Mouse (Mus musculus): ENCODE measurements around the gene Gm20431. TPM values are rescaled to one million over a fixed set of nuclear protein-coding genes. Genes with fewer than 3 reads are reported as not detected.

Gm20431 gene
- polyA plus RNA-seq, 1 experiment from 2014 or later = 4.9 TPM

GRCm38 (mm10) chr2:167575581-167575980, 85.7 kb downstream of the Gm20431 start:
- H3K4me2 ChIP-seq = no peak overlapping the region
- H3K27ac ChIP-seq (ENCODE audit: low read depth, low read length) = no peak overlapping the region
- no peaks in the 10 kb centered on the region for H3K9me3 ChIP-seq (ENCODE audit: control insufficient read depth, low read length)
- no peak overlapping the region for H3K9ac ChIP-seq (ENCODE audit: low read depth, low read length)
- H3K4me1 ChIP-seq (replicated peaks; ENCODE audit: control insufficient read depth, insufficient read depth, low read length) = peaks cover 4% of the 10 kb centered on the region; the same call in 1 of the 2 replicates
- 79% methylated on average over 7 of the region's 7 CpGs for WGBS
- DNase-seq (ENCODE audit: low spot score) = no peak
- no peaks in the 10 kb centered on the region for H3K36me3 ChIP-seq (ENCODE audit: control insufficient read depth, insufficient read depth, low read length)
- H3K4me3 ChIP-seq (ENCODE audit: low read depth, low read length) = no peak overlapping the region
- no peaks in the 10 kb centered on the region for H3K27me3 ChIP-seq (replicated peaks; ENCODE audit: control insufficient read depth, insufficient read depth, low read length)
- no peak for ATAC-seq (replicated peaks; ENCODE audit: low FRiP score)

DNA sequence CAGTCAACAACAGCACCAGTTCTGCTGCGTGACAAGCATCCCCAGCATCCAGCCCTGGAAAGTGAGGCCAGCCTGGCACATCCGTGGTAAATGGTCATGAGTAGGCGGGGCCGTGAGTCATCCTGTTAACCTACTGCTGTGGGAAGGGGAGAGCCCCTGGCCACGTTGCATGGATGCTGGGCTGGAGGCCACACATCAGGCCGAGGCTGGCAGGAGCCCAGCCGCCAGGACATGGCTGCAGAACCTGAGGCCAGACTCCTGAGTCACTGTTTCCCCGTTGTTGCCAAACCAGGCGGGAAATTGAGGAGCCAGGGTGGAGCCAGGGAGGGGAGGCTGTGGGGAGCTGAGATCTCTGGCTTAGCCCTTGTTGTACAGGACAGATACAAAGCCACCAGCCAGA, 86.5 kb downstream of the Gm20431 start:
- Histone ChIP-seq H3K9ac (ENCODE audit: low read depth, low read length) (no peak overlapping the region), H3K9me3 (ENCODE audit: control insufficient read depth, low read length) (no peaks in the 10 kb centered on the region), H3K4me3 (ENCODE audit: low read depth, low read length) (no peak overlapping the region), H3K4me2 (no peak overlapping the region), H3K27me3 (replicated peaks; ENCODE audit: control insufficient read depth, insufficient read depth, low read length) (no peaks in the 10 kb centered on the region), H3K36me3 (ENCODE audit: control insufficient read depth, insufficient read depth, low read length) (no peaks in the 10 kb centered on the region), H3K4me1 (replicated peaks; ENCODE audit: control insufficient read depth, insufficient read depth, low read length) (peaks cover 4% of the 10 kb centered on the region; the same call in 1 of the 2 replicates), H3K27ac (ENCODE audit: low read depth, low read length) (no peak overlapping the region)
- DNase-seq (ENCODE audit: low spot score) = no peak
- ATAC-seq (replicated peaks; ENCODE audit: low FRiP score) = no peak
- WGBS = 56% methylated on average over 9 of the region's 9 CpGs

GRCm38 (mm10) chr2:167571442-167572220, 89.7 kb downstream of the Gm20431 start:
- Histone ChIP-seq H3K9me3 (ENCODE audit: control insufficient read depth, low read length) (no peaks in the 10 kb centered on the region), H3K27me3 (replicated peaks; ENCODE audit: control insufficient read depth, insufficient read depth, low read length) (no peaks in the 10 kb centered on the region), H3K4me1 (replicated peaks; ENCODE audit: control insufficient read depth, insufficient read depth, low read length) (no peaks in the 10 kb centered on the region), H3K4me2 (no peak overlapping the region), H3K27ac (ENCODE audit: low read depth, low read length) (no peak overlapping the region), H3K4me3 (ENCODE audit: low read depth, low read length) (no peak overlapping the region), H3K9ac (ENCODE audit: low read depth, low read length) (no peak overlapping the region), H3K36me3 (ENCODE audit: control insufficient read depth, insufficient read depth, low read length) (no peaks in the 10 kb centered on the region)
- 84% methylated on average over 18 of the region's 18 CpGs for WGBS
- DNase-seq (ENCODE audit: low spot score) (no peak), ATAC-seq (replicated peaks; ENCODE audit: low FRiP score) (no peak)

- ATAC-seq (replicated peaks; ENCODE audit: low FRiP score) (no peak), DNase-seq (ENCODE audit: low spot score) (no peak)
- 82% methylated on average over 6 of the region's 6 CpGs for WGBS
- Histone ChIP-seq H3K27ac (ENCODE audit: low read depth, low read length) (no peak overlapping the region), H3K4me1 (replicated peaks; ENCODE audit: control insufficient read depth, insufficient read depth, low read length) (no peaks in the 10 kb centered on the region), H3K9ac (ENCODE audit: low read depth, low read length) (no peak overlapping the region), H3K4me3 (ENCODE audit: low read depth, low read length) (no peak overlapping the region), H3K9me3 (ENCODE audit: control insufficient read depth, low read length) (no peaks in the 10 kb centered on the region), H3K36me3 (ENCODE audit: control insufficient read depth, insufficient read depth, low read length) (no peaks in the 10 kb centered on the region), H3K4me2 (no peak overlapping the region), H3K27me3 (replicated peaks; ENCODE audit: control insufficient read depth, insufficient read depth, low read length) (no peaks in the 10 kb centered on the region)
Measured at GRCm38 (mm10) chr2:167570815-167571214, 90.5 kb downstream of the Gm20431 start.

- H3K4me1 ChIP-seq (replicated peaks; ENCODE audit: control insufficient read depth, insufficient read depth, low read length) = no peaks in the 10 kb centered on the region; the same call in 1 of the 2 replicates
- H3K27ac ChIP-seq (ENCODE audit: low read depth, low read length) = no peak overlapping the region
- H3K9ac ChIP-seq (ENCODE audit: low read depth, low read length) = no peak overlapping the region
- ATAC-seq (replicated peaks; ENCODE audit: low FRiP score) (no peak), DNase-seq (ENCODE audit: low spot score) (no peak)
- H3K4me2 ChIP-seq = no peak overlapping the region
- WGBS = 61% methylated on average over 13 of the region's 13 CpGs
- H3K9me3 ChIP-seq (ENCODE audit: control insufficient read depth, low read length) = no peaks in the 10 kb centered on the region
- no peaks in the 10 kb centered on the region for H3K27me3 ChIP-seq (replicated peaks; ENCODE audit: control insufficient read depth, insufficient read depth, low read length)
- H3K4me3 ChIP-seq (ENCODE audit: low read depth, low read length) = no peak overlapping the region
- no peaks in the 10 kb centered on the region for H3K36me3 ChIP-seq (ENCODE audit: control insufficient read depth, insufficient read depth, low read length)
Measured at GRCm38 (mm10) chr2:167569934-167570651, 91.2 kb downstream of the Gm20431 start.

DNA sequence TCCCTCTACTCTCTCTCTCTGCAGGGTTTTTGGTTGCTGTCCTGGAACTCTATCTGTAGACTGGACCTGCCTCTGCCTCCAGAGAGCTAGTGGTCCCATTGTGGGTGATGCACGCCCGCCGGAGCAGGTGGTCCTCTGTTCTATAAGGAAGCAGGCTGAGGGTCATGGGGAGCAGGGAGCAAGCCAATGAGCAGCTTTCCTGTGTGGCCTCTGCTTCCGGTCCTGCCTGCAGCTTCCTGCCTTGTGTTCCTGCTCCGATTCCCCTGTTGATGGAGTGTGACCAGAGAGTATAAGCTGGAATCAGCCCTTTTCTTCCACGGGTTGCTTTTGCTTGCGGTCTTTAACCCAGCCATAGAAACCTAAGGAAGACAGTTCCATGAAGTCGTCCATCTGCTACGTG, 93.2 kb downstream of the Gm20431 start:
- no peaks in the 10 kb centered on the region for H3K27me3 ChIP-seq (replicated peaks; ENCODE audit: control insufficient read depth, insufficient read depth, low read length)
- H3K9me3 ChIP-seq (ENCODE audit: control insufficient read depth, low read length) = no peaks in the 10 kb centered on the region
- no peaks in the 10 kb centered on the region for H3K36me3 ChIP-seq (ENCODE audit: control insufficient read depth, insufficient read depth, low read length)
- no peak for ATAC-seq (replicated peaks; ENCODE audit: low FRiP score)
- H3K4me1 ChIP-seq (replicated peaks; ENCODE audit: control insufficient read depth, insufficient read depth, low read length) = peaks cover 14% of the 10 kb centered on the region
- H3K4me2 ChIP-seq = no peak overlapping the region
- no peak overlapping the region for H3K27ac ChIP-seq (ENCODE audit: low read depth, low read length)
- H3K4me3 ChIP-seq (ENCODE audit: low read depth, low read length) = no peak overlapping the region
- H3K9ac ChIP-seq (ENCODE audit: low read depth, low read length) = no peak overlapping the region
- DNase-seq (ENCODE audit: low spot score) = no peak
- 73% methylated on average over 9 of the region's 9 CpGs for WGBS

DNA sequence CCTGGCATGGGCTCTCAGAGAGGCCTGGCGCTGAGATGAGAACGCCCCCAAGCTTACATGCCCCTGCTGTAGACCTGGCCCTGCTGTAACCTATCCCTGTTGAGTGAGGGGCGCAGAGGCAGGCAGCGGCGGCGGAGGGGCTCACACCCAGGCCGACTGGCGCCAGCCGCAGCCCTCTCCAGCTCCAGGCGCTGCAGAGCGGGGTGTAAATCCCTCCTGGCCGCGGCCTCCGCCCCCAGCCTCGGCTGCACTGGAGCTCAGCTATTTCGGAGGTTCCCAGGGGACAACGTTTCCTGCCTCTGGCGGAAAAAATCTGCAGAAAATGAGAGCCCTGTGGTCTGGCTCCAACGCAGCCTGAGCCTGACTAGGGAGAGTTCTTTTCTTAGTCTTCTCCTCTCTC, 95.6 kb downstream of the Gm20431 start:
- Histone ChIP-seq H3K4me2 (peak overlapping the region; percentile 47), H3K4me1 (replicated peaks; ENCODE audit: control insufficient read depth, insufficient read depth, low read length) (peaks cover 17% of the 10 kb centered on the region), H3K36me3 (ENCODE audit: control insufficient read depth, insufficient read depth, low read length) (no peaks in the 10 kb centered on the region), H3K9me3 (ENCODE audit: control insufficient read depth, low read length) (no peaks in the 10 kb centered on the region), H3K4me3 (ENCODE audit: low read depth, low read length) (peak overlapping the region; percentile 24), H3K27ac (ENCODE audit: low read depth, low read length) (peak overlapping the region; percentile 73), H3K9ac (ENCODE audit: low read depth, low read length) (0 out of 2 replicates have a peak overlapping the region, but pooled peaks have one; percentile 47), H3K27me3 (replicated peaks; ENCODE audit: control insufficient read depth, insufficient read depth, low read length) (peaks cover 3% of the 10 kb centered on the region; the same call in 1 of the 2 replicates)
- 14% methylated on average over 19 of the region's 19 CpGs for WGBS
- ATAC-seq (replicated peaks; ENCODE audit: low FRiP score) = 0 out of 2 replicates have a peak, but pooled peaks have one; percentile 11
- no peak for DNase-seq (ENCODE audit: low spot score)

DNA sequence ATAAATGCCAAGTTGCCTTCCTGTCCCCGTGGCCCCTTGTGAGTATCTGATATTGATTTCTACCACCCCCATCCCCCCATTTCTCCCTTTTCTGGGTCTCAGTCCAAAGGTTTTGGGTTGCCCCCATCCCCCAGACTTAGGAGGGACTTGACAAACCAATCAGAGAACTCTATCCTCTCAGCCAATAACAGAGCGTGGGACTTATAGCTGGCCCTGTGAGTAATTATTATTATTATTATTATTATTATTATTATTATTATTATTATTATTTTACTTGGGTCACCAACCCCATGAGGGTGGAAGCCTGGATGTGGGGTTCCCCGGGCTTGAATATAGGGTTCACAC, 96.0 kb downstream of the Gm20431 start:
- Histone ChIP-seq H3K27ac (ENCODE audit: low read depth, low read length) (peak overlapping the region; percentile 73; the same call in 1 of the 2 replicates), H3K4me3 (ENCODE audit: low read depth, low read length) (peak overlapping the region; percentile 24; the same call in 1 of the 2 replicates), H3K4me1 (replicated peaks; ENCODE audit: control insufficient read depth, insufficient read depth, low read length) (peaks cover 17% of the 10 kb centered on the region), H3K9me3 (ENCODE audit: control insufficient read depth, low read length) (no peaks in the 10 kb centered on the region), H3K36me3 (ENCODE audit: control insufficient read depth, insufficient read depth, low read length) (no peaks in the 10 kb centered on the region), H3K9ac (ENCODE audit: low read depth, low read length) (0 out of 2 replicates have a peak overlapping the region, but pooled peaks have one; percentile 47), H3K27me3 (replicated peaks; ENCODE audit: control insufficient read depth, insufficient read depth, low read length) (peaks cover 7% of the 10 kb centered on the region), H3K4me2 (peak overlapping the region; percentile 47)
- ATAC-seq (replicated peaks; ENCODE audit: low FRiP score) (peak; percentile 27; the same call in 1 of the 2 replicates), DNase-seq (ENCODE audit: low spot score) (no peak)
- WGBS = 53% methylated on average over 3 of the region's 3 CpGs

Measured in liver, embryonic 11.5 days (tissue).